Mouse (Mus musculus) R1 (cell line): ENCODE data around the gene Sqstm1.
"Not testable (repeated sequence)": the region's sequence is repeated elsewhere in the genome, so short reads cannot be mapped to it uniquely, and the experiment has no call there.

Experiments used
- DNase-seq: peaks from one replicate; pipeline ENCODE4 v3.0.0-alpha.2; 2018; ENCODE audit warnings: low read depth, low spot score

The Sqstm1 gene

DNA sequence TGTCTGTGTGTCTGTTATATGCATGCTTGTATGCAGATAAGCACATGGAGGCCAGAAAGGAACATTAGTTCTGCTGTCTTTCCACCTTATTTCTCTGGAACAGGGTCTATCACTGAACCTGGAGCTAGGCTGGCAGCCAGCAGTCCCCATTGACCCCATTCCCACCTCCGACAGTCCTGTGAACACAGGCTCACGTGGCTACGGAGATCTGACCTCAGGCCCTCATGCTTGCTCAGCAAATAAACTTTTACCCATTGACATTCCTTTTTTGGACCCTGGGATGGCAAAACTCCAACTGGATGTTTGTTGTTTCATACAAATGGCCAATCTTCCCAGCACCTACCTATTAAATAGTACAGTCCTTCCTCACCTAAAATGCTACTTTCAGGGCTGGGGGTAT lies 34.3 kb downstream of the Sqstm1 start:
- DNase-seq, result no peak

DNA sequence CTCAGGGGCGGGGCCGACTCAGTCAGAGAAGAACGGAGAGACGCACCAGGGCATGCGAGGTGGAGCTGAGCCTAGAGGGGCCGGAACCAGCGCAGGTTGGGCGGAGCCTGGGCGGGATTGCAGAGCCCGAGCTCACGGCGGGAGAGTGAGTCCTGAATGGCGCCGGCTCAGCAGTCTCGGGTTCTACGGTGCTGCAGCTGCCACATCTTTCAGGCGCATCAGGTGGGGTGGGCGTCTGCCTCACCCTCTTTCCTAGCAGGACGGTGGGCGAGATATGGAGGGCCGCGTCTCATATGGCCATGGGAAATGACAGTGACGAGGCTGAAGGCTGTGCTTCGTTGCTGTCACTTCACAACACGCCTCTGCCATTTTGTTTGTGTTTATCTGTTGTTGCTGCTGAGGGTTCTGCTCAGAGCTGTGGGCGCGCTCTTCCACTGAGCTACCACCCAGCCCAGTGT lies 35.9 kb downstream of the Sqstm1 start:
- peak; percentile 99 for DNase-seq

DNA sequence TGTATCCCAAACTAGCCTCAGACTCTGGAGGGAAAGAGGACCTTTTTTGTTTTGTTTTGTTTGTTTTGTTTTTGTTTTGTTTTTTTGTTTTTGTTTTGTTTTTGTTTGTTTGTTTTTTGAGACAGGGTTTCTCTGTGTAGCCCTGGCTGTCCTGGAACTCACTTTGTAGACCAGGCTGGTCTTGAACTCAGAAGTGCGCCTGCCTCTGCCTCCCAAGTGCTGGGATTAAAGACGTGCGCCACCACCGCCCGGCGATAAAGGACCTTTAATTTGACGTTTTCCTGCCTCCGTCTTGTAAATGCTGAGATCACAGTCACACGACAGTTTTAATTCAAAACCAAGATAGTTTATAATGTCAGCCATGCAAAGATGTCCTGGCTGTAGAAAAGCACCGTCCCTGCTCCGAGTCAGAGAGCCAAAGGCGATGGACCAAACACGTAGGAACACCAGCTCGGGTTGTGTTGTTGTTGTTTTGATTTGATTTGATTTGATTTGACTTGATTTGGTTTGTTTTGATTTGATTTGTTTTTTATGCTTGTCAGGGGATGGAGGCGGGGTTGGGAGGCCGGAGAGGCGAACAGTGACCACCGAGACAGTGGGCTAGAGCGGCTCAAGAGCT lies 36.4 kb downstream of the Sqstm1 start, which contains the start of gene Mrnip:
Mrnip (plus strand) TSS at position 334 of the 619 bp plus-strand sequence.
- not testable (repeated sequence) for DNase-seq

DNA sequence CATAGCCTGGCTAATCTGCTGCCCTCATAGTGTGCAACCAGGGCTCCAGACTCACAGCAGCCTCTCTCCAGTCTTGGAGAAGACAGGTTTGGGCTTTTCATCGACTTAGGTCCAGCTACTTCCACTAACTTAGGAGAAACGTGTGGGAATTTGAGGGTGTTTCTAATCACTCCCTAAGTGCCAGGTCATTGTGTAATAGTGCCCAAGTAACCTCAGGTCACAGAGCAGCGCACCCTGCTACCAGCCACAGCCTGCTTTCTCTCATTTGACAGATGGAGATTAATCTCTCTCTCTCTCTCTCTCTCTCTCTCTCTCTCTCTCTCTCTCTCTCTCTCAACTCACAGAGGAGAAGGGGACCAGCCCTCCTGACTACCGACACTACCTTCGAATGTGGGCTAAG lies 42.3 kb downstream of the Sqstm1 start:
- no peak for DNase-seq

DNA sequence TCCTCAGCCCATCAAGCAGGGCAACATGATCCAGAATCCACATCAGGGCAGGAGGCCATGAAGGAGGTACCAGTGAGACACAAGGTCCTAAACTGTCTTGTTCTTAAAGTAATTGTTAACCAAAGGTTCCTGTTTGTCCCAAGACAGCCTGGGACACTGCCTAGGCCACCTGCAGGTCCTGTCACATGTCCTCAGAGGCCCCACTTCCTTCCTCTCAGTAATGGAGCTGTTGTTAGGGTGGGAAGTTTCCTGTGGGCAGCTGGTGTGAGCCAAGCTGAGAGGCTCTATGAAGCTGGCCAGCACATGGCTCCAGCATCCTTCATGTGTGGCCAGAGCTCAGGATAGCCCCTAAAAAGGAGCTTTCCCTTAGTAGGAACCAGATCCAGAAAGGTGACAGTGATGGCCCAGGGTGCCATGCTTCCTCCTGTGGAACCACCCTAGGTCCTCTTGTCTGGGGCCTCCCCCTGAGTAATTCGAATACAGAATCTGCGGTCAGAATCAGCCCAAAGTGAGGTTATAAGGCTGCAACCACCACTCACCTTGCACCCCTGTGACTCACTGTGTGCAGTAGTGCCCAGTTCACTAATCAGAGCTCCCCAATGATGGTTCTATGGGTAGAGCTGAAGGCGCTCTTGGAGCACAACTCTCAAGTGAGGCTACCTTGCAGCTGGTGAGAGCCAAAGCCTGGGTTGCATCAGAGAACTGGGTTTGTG lies 48.1 kb downstream of the Sqstm1 start:
- no peak for DNase-seq

DNA sequence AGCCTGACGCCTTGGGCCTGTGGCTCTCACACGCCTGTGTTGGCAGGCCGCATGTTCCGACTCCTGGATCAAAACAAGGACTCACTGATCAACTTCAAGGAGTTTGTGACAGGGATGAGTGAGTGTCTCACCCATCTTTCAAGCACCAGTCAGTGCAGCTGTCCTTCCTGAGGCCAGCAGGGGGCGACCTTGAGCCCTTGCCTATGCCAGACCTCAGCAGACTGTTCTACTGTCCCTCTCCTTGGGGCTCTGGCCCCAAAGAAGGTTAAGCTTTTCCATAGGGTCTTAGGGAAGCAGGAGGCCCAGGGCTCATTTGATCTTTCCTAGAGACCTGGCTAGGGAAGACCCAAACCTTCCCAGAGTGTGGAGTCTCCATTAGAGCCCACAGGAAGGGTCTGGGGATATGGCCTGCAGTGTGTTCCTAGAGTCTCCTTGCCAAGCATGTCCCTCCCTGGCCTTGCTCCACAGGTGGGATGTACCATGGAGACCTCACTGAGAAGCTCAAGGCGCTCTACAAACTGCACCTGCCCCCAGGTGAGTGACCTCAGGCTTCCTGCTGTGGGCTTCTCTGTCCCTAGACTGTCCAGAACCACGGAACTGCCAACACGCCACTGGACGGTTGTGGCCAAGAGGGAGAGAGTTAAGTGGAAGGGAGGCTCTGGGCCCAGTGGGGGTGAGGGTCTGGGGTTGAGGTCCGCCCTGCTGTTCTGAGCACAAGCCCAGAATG lies 48.9 kb downstream of the Sqstm1 start:
- DNase-seq, result peak; percentile 74

DNA sequence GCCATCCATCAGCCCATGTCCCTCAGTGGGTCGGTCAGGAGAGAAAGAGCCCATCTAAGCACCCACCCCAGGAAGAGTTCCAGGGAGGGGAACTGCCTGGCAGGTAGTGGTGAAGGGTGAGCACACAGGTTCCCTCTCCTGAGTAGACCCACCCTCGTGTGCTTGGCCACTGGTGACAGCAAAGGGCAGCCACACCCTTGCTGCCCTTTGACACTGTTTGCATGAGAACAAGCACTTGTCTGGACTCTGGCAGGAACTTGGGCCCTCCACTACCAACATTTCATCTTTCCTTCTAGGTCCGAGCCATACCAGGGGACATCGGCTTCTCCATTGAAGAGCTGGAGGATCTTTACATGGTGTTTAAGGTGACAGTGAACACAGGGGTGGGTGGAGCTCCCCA lies 51.3 kb downstream of the Sqstm1 start:
- DNase-seq, result no peak

DNA sequence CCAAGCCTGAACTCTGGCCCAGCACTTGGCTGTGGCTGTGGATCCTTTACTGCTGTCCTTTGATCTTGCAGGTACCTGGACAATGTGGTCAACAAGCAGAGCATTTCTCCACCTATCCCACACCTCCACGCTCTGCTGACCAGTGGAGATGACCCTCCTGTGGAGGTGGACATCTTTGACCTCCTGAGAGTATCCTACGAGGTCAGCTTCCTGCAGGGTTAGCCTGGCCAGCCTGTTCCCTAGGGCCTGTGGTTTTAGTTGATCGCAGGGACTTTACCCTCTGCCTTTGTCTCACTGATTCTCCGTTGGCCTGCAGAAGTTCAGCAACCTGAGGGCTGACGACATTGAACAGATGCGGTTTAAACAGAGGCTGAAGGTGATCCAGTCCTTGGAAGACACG lies 52.3 kb downstream of the Sqstm1 start:
- DNase-seq, result no peak

DNA sequence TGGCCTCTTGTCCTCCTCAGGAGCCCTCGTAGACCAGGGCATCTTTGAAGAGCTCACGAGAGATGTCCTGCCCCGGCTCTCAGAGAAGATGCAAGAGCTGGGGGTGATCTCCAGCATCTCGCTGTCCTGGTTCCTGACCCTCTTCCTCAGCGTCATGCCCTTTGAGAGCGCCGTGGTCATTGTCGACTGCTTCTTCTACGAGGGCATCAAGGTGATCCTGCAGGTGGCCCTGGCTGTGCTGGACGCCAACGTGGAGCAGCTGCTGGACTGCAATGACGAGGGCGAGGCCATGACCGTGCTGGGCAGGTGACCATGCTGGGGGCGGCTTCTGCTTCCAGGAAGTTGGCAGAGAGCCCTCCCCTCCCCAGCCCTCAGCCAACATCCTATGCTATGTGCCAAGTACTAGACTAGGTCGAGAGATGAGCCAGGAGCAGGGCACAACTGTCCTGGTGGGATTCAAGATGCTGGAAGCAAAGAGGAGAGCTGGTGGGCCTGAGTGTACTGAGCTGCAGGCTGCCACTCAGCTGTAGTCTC lies 53.8 kb downstream of the Sqstm1 start:
- no peak for DNase-seq

DNA sequence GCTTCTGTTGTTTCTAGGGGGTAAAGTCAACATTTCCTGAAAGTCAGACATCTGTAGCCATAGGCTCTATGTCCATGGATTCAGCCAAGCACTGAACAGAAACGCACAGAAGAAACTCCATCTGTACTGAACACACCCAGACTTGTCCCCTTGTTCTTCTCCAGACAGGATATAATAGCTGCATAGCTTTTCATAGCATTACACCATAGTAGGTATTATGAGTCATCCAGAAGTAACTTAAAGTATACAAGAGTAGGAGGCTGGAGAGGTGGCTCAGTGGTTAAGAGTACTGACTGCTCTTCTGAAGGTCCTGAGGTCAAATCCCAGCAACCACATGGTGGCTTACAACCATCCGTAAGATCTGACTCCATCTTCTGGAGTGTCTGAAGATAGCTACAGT lies 54.8 kb downstream of the Sqstm1 start:
- DNase-seq, result no peak

DNA sequence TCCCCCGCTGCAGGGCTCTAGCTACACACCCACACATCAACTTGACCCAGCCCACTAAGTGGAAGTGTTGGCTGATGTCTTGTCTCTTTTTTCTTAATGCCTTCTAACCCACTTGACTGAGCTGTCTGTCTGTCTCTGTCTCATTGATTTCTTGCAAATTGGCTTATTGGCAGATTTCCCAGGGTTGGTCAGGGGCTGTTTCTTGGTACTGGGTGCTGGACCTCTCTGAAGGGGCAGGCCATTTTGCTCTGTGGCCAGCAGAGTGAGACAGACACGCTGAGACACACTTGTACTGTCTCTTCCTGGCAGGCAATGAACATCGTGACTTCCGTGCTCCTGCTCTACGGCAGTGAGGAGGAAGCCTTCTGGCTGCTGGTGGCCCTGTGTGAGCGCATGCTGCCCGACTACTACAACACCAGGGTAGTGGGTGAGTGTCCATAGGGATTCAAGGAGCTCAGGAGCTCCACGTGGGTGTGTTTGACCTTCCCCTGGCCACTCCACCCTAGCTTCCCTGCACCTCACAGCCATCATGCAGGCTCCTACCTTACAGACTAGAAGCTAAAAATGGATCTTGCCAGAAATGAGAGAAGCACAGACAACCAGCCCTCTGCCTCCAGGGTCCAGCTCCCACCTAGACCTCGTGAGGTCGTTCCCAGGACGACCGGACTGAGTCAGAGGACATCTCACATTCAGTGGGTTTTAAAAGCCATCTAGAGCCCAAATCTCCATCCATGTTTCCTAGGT lies 55.7 kb downstream of the Sqstm1 start:
- DNase-seq, result no peak

DNA sequence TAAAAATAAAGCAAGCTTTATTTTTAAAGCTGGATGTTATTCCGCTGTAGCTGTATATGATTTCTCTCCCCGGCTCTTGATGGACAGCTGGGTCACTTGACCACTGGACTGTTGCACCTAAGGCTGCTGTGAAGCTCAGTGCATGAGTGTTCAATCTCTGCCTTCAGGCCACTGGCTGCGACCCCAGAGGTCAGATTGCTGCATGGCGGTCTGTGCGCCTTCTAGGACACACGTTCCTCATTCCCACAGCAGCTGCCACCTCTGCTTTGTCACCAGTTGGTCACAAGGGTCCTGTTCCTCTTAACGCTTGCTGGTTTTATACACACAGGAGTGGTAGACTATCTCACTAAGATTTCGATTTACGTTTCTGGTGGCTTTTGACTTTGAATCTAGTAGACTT lies 56.5 kb downstream of the Sqstm1 start:
- no peak for DNase-seq

DNA sequence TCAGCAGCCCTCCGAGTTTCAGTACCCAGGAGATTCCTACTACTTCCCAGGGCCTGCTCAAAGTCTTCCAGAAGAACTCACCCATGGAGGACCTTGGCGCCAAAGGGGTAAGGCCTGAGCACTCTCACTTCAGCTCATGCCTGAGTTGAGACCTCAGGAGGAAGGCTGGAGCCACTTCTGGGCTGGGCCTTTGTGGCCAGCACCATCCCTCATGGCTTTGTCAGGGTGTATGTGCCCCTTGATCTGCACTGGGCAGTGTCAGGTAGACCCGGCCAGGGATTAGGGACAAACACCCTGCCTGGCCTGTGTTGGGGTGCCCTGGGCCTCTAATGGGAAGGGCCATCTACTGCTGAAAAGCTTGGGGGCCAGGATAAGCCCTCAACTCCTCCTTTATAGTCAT lies 59.3 kb downstream of the Sqstm1 start:
- no peak for DNase-seq

DNA sequence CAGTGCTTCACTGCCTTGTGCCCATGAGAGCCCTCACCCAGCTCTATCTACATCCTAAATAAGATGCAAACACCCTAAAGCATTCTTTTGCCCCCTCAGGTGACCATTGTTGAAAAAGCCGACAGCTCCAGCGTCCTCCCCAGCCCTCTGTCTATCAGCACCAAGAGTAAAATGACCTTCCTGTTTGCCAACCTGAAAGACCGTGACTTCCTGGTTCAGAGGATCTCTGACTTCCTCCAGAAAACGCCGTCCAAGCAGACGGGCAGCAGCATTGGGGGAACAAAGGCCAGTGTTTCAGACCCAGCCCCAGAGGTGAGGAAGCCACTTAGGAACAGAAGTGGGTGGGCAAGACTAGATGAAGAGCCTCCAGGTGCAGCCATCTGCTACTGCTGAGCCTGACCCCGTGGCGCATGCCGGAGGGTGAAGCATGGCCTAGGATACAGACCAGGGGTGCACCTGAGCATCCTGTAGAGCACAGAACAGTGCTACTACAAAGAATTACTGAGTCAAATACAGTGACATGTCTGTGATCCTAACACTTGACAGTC lies 61.0 kb downstream of the Sqstm1 start:
- DNase-seq, result no peak
